26 mouse cellular contexts compared by ENCODE assay signal in the genomic region with DNA sequence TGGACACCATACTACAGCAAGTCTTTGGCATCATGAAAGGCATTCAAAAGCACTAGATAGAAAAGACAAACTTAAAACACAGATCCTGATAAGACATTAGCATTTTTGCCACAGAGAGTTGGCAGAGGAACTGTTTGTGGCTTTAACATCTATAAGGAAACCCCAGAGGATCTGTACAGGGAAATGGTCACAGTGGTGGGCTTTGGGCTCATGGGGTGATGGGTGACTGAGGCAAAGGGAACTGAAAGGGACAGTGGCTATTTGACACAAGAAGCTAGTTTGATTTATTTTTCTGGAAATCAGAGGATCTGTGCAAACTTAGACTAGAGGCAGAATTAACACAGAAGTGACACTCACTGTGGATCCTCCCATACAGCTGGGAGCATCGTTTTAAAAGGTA.
DNase-seq lines count a peak whose midpoint lies in the region; ATAC-seq and TF ChIP-seq lines count a peak whose summit lies in the region.
"Had no signal": no experiment of that assay in that cellular context is flagged by ENCODE, and none has a peak within 500 bp of the region (broad histone marks: within the 10 kb centered on the region; RNA-seq: fewer than 3 reads in every experiment).

No protein-coding gene starts in this region.

- TF ChIP-seq POLR2A in CH12.LX (IDR thresholded peaks at IDR 0.05; ENCODE audit: low read depth, low read length), result no peak

- no peaks in the 10 kb centered on the region for H3K27me3 ChIP-seq in CH12.LX (replicated peaks)
- no peaks in the 10 kb centered on the region for H3K27me3 ChIP-seq in lung, postnatal 0 days (replicated peaks; ENCODE audit: insufficient read depth, low read length)
- H3K27me3 ChIP-seq: embryonic facial prominence, embryonic 12.5 days; forebrain, embryonic 12.5 days had no signal

- H3K9ac ChIP-seq in CH12.LX (ENCODE audit: insufficient read depth, low read depth), result 0 out of 2 replicates have a peak overlapping the region, but pooled peaks have one; percentile 24
- no peak overlapping the region for H3K9ac ChIP-seq in lung, postnatal 0 days (replicated peaks; ENCODE audit: low read depth)
- H3K9ac ChIP-seq: embryonic facial prominence, embryonic 12.5 days; forebrain, embryonic 12.5 days had no signal

- H3K4me2 ChIP-seq in CH12.LX (ENCODE audit: insufficient read depth, low read depth, poor library complexity, severe bottlenecking), result no peak overlapping the region
- H3K4me2 ChIP-seq in lung, postnatal 0 days (replicated peaks; ENCODE audit: low read depth, low read length), result no peak overlapping the region
- H3K4me2 ChIP-seq: embryonic facial prominence, embryonic 12.5 days; forebrain, embryonic 12.5 days had no signal

- no peaks in the 10 kb centered on the region for H3K79me2 ChIP-seq in CH12.LX (replicated peaks; ENCODE audit: control insufficient read depth, extremely low read depth, insufficient read depth, poor library complexity, severe bottlenecking)

- H3K4me1 ChIP-seq in CH12.LX (ENCODE audit: control insufficient read depth in 1 of 2, insufficient read depth in 2 of 2), result peaks cover 13 to 45% of the 10 kb centered on the region in 2 experiments
- H3K4me1 ChIP-seq in lung, postnatal 0 days (ENCODE audit: insufficient read depth, low read depth, low read length), result no peaks in the 10 kb centered on the region
- H3K4me1 ChIP-seq: embryonic facial prominence, embryonic 10.5 days; embryonic facial prominence, embryonic 12.5 days; forebrain, embryonic 10.5 days; forebrain, embryonic 12.5 days had no signal

- H3K9me3 ChIP-seq in CH12.LX (replicated peaks; ENCODE audit: low read length), result no peaks in the 10 kb centered on the region
- no peaks in the 10 kb centered on the region for H3K9me3 ChIP-seq in lung, postnatal 0 days (ENCODE audit: low read length)
- H3K9me3 ChIP-seq: embryonic facial prominence, embryonic 10.5 days; embryonic facial prominence, embryonic 12.5 days; forebrain, embryonic 10.5 days; forebrain, embryonic 12.5 days had no signal

- no peak for TF ChIP-seq RAD21 in CH12.LX (IDR thresholded peaks at IDR 0.05; ENCODE audit: low read depth, low read length)

- no peak overlapping the region for H3K4me3 ChIP-seq in CH12.LX (replicated peaks in 1 of 3; ENCODE audit: low read depth in 2 of 3, low read length in 2 of 3, poor library complexity in 1 of 3)
- H3K4me3 ChIP-seq in gastrocnemius, adult 2 months, result no peak overlapping the region
- H3K4me3 ChIP-seq in lung, postnatal 0 days (ENCODE audit: low read depth, low read length), result no peak overlapping the region
- H3K4me3 ChIP-seq: embryonic facial prominence, embryonic 10.5 days; embryonic facial prominence, embryonic 12.5 days; erythroblast, embryonic 14.5 days; forebrain, embryonic 10.5 days; forebrain, embryonic 12.5 days had no signal

- peak; percentile 89 for ATAC-seq in common myeloid progenitor, adult 5-6 weeks (replicated peaks; ENCODE audit: low read depth, poor library complexity, severe bottlenecking)
- 0 out of 4 replicates have a peak, but pooled peaks have one; percentile 27 to 32 for ATAC-seq in hematopoietic stem cell, adult 5-6 weeks (replicated peaks in 1 of 2; ENCODE audit: insufficient read depth in 1 of 2, low FRiP score in 2 of 2, low TSS enrichment in 1 of 2, low read depth in 1 of 2, poor library complexity in 2 of 2, severe bottlenecking in 2 of 2)
- no peak for ATAC-seq in lung, postnatal 0 days
- ATAC-seq: activated CD4-positive, CD25-positive, alpha-beta regulatory T cell, adult 4 months; CD4-positive, CD25-positive, alpha-beta regulatory T cell, adult 4 months; forebrain, embryonic 14.5 days; forebrain, embryonic 16.5 days; Patski had no signal

- H3K36me3 ChIP-seq in CH12.LX (replicated peaks in 1 of 2; ENCODE audit: control insufficient read depth in 1 of 2, insufficient read depth in 1 of 2, low read length in 1 of 2), result no peaks in the 10 kb centered on the region
- no peaks in the 10 kb centered on the region for H3K36me3 ChIP-seq in lung, postnatal 0 days (ENCODE audit: insufficient read depth, low read length)
- H3K36me3 ChIP-seq: embryonic facial prominence, embryonic 10.5 days; embryonic facial prominence, embryonic 12.5 days; forebrain, embryonic 10.5 days; forebrain, embryonic 12.5 days had no signal

- no peak overlapping the region for H3K27ac ChIP-seq in CH12.LX (ENCODE audit: insufficient read depth, low read depth)
- H3K27ac ChIP-seq in gastrocnemius, adult 2 months, result no peak overlapping the region
- no peak overlapping the region for H3K27ac ChIP-seq in lung, postnatal 0 days (ENCODE audit: low read length)
- H3K27ac ChIP-seq: embryonic facial prominence, embryonic 10.5 days; embryonic facial prominence, embryonic 12.5 days; forebrain, embryonic 10.5 days; forebrain, embryonic 12.5 days had no signal

- no peak for DNase-seq in CH12.LX (ENCODE audit: extremely low read depth)
- no peak for DNase-seq in layer of hippocampus, adult 18-20 months (ENCODE audit: low spot score in 2 of 2)
- no peak for DNase-seq in cerebellum, adult 18-20 months
- no peak for DNase-seq in gastrocnemius, adult 2 months
- no peak for DNase-seq in lung, postnatal 0 days (ENCODE audit: low spot score)
- DNase-seq: adrenal gland, adult 8-10 months; adrenal gland, postnatal 14 days; adrenal gland, postnatal 36 days; B cell, adult 2 months; cerebellum, adult 11-12 months; cerebellum, adult 8-10 months; cerebellum, adult 9-11 months; cerebellum, postnatal 14 days; cerebellum, postnatal 36 days had no signal

- intact Hi-C loops in gastrocnemius, adult 2 months (cut with DNase I), result no loop called here

- no peak for TF ChIP-seq CTCF in CH12.LX (conservative IDR thresholded peaks at IDR 0.05 in 1 of 2, IDR thresholded peaks at IDR 0.05 in 1 of 2; ENCODE audit: low read depth in 2 of 2, low read length in 2 of 2)
- no peak for TF ChIP-seq CTCF in gastrocnemius, adult 2 months (IDR thresholded peaks at IDR 0.05)
- no peak for TF ChIP-seq CTCF in lung, postnatal 0 days (IDR thresholded peaks at IDR 0.05)

- no peak for TF ChIP-seq EP300 in CH12.LX (IDR thresholded peaks at IDR 0.05; ENCODE audit: low read length)
- TF ChIP-seq EP300 in lung, postnatal 0 days (IDR thresholded peaks at IDR 0.05), result no peak

- in situ Hi-C loops in CH12.LX (cut with MboI; ENCODE audit: low pct_ligation_motif_present, low pct_unique_long_range_greater_than_20kb, low sequenced_read_pairs), result no loop called here

- 73% methylated on average over 1 of the region's 1 CpGs for WGBS in lung, postnatal 0 days

- dilution Hi-C loops in CH12.LX (cut with MboI; ENCODE audit: extremely low pct_ligation_motif_present, extremely low pct_unique_long_range_greater_than_20kb, low sequenced_read_pairs), result no loop called here

TF ChIP-seq in CH12.LX, 34 proteins besides CTCF, POLR2A, EP300 and RAD21:
- TF ChIP-seq GABPA (IDR thresholded peaks at IDR 0.05; ENCODE audit: insufficient replicate concordance, low read depth, low read length), result no peak
- TF ChIP-seq TBP (conservative IDR thresholded peaks at IDR 0.05; ENCODE audit: low read depth, low read length), result no peak
- no peak for TF ChIP-seq PAX5 (IDR thresholded peaks at IDR 0.05; ENCODE audit: low read length)
- no peak for TF ChIP-seq USF1 (IDR thresholded peaks at IDR 0.05; ENCODE audit: low read depth, low read length)
- TF ChIP-seq JUN (IDR thresholded peaks at IDR 0.05; ENCODE audit: insufficient read depth, low read depth, low read length), result no peak
- TF ChIP-seq SIN3A (IDR thresholded peaks at IDR 0.05; ENCODE audit: low read length), result no peak
- no peak for TF ChIP-seq TCF12 (IDR thresholded peaks at IDR 0.05; ENCODE audit: low read depth, low read length)
- no peak for TF ChIP-seq ZMIZ1 (IDR thresholded peaks at IDR 0.05; ENCODE audit: low read depth, low read length)
- TF ChIP-seq MYC (IDR thresholded peaks at IDR 0.05; ENCODE audit: low read depth, low read length), result no peak
- no peak for TF ChIP-seq USF2 (conservative IDR thresholded peaks at IDR 0.05; ENCODE audit: low read depth, low read length)
- TF ChIP-seq MAX (IDR thresholded peaks at IDR 0.05; ENCODE audit: low read length), result no peak
